Mouse (Mus musculus) spleen, adult 2 months (tissue): ENCODE data around the gene Dph3.

Source experiments
- CTCF ChIP-seq: fragments of 200-500 bp; IDR thresholded peaks from 2 replicates; pipeline ENCODE4 v1.5.1; 2011; ENCODE audit warnings: mild to moderate bottlenecking, inconsistent platforms; ENCODE audit not compliant: insufficient read depth, insufficient read length, insufficient replicate concordance; ENCODE audit errors: extremely low read depth
- POLR2A ChIP-seq: fragments of 200-500 bp; IDR thresholded peaks from 2 replicates; pipeline ENCODE4 v1.6.1; 2011; ENCODE audit warnings: low read depth, low read length, inconsistent platforms

GRCm38 (mm10) chr14:32050171-32050570, 35.4 kb downstream of the Dph3 start:
- TF ChIP-seq POLR2A, result no peak
- no peak for TF ChIP-seq CTCF
